9 mouse cellular contexts compared by ENCODE assay signal in the genomic region with DNA sequence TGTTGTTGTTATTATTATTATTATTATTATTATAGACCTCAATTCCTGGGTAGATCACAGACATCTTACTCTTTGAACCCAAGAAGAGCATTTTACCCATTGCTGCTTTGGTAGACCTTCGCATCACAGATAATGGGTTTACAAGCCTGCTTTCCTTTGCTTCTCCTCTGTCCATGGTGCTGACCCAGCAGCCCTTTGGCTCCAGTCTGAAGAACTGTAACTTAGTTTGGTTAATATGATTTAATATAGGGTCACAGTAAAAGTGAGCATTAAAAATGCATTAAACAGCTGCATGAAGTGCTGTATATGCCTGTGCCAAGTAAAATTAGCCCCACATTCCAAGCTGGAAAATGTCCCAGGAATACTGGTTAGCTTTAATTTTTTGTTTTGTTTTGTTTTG. TPM values are rescaled to one million over a fixed set of nuclear protein-coding genes. Genes with fewer than 3 reads are reported as not detected.
DNase-seq lines count a peak whose midpoint lies in the region; ATAC-seq and TF ChIP-seq lines count a peak whose summit lies in the region.
"Had no signal": no experiment of that assay in that cellular context is flagged by ENCODE, and none has a peak within 500 bp of the region (broad histone marks: within the 10 kb centered on the region; RNA-seq: fewer than 3 reads in every experiment).

No protein-coding gene starts in this region.

- no peaks in the 10 kb centered on the region for H3K36me3 ChIP-seq in intestine, embryonic 14.5 days (ENCODE audit: control insufficient read depth, insufficient read depth, low read length)
- no peaks in the 10 kb centered on the region for H3K36me3 ChIP-seq in intestine, embryonic 15.5 days
- H3K36me3 ChIP-seq in intestine, postnatal 0 days (ENCODE audit: control insufficient read depth, insufficient read depth), result no peaks in the 10 kb centered on the region
- H3K36me3 ChIP-seq: hindbrain, embryonic 15.5 days had no signal

- no peak overlapping the region for H3K4me3 ChIP-seq in intestine, embryonic 14.5 days (ENCODE audit: low read depth, low read length)
- no peak overlapping the region for H3K4me3 ChIP-seq in intestine, embryonic 15.5 days (replicated peaks)
- no peak overlapping the region for H3K4me3 ChIP-seq in intestine, postnatal 0 days (ENCODE audit: low read depth, low read length)
- H3K4me3 ChIP-seq: hindbrain, embryonic 15.5 days had no signal

- no peak for ATAC-seq in intestine, embryonic 14.5 days (replicated peaks; ENCODE audit: low FRiP score, low TSS enrichment, low read depth)
- ATAC-seq in intestine, embryonic 15.5 days, result no peak
- ATAC-seq in intestine, postnatal 0 days, result no peak

- WGBS in intestine, embryonic 14.5 days, result 20% methylated on average over 1 of the region's 1 CpGs
- WGBS in intestine, embryonic 15.5 days, result 6% methylated on average over 1 of the region's 1 CpGs
- 21% methylated on average over 1 of the region's 1 CpGs for WGBS in intestine, postnatal 0 days

- H3K27ac ChIP-seq in intestine, embryonic 14.5 days (ENCODE audit: low read depth), result no peak overlapping the region
- no peak overlapping the region for H3K27ac ChIP-seq in intestine, embryonic 15.5 days
- H3K27ac ChIP-seq in intestine, postnatal 0 days (ENCODE audit: low read depth, low read length), result no peak overlapping the region
- H3K27ac ChIP-seq: hindbrain, embryonic 15.5 days had no signal

- peaks cover 12% of the 10 kb centered on the region; the same call in 1 of the 2 replicates for H3K4me1 ChIP-seq in intestine, embryonic 14.5 days (replicated peaks; ENCODE audit: control insufficient read depth, insufficient read depth, low read length)
- H3K4me1 ChIP-seq in intestine, embryonic 15.5 days (replicated peaks), result peaks cover 5% of the 10 kb centered on the region; the same call in 1 of the 2 replicates
- H3K4me1 ChIP-seq in intestine, postnatal 0 days (replicated peaks; ENCODE audit: control insufficient read depth, insufficient read depth, low read length), result no peaks in the 10 kb centered on the region

- H3K27me3 ChIP-seq in intestine, embryonic 14.5 days (replicated peaks; ENCODE audit: control insufficient read depth, insufficient read depth, low read length), result no peaks in the 10 kb centered on the region
- H3K27me3 ChIP-seq in intestine, embryonic 15.5 days (replicated peaks), result no peaks in the 10 kb centered on the region
- peaks cover 13% of the 10 kb centered on the region; the same call in 1 of the 2 replicates for H3K27me3 ChIP-seq in intestine, postnatal 0 days (replicated peaks; ENCODE audit: control insufficient read depth, insufficient read depth, low read length)
- H3K27me3 ChIP-seq: hindbrain, embryonic 15.5 days had no signal

- no peak overlapping the region for H3K9ac ChIP-seq in intestine, embryonic 14.5 days (ENCODE audit: low read length)
- H3K9ac ChIP-seq in intestine, embryonic 15.5 days, result no peak overlapping the region
- no peak overlapping the region for H3K9ac ChIP-seq in intestine, postnatal 0 days (ENCODE audit: low read depth, low read length)
- H3K9ac ChIP-seq: hindbrain, embryonic 15.5 days had no signal

- no peak overlapping the region for H3K4me2 ChIP-seq in intestine, embryonic 14.5 days (ENCODE audit: low read length)
- no peak overlapping the region for H3K4me2 ChIP-seq in intestine, embryonic 15.5 days (replicated peaks)
- H3K4me2 ChIP-seq in intestine, postnatal 0 days (replicated peaks; ENCODE audit: low read depth), result no peak overlapping the region
- H3K4me2 ChIP-seq: hindbrain, embryonic 15.5 days had no signal

- peak; percentile 79 for DNase-seq in intestine, embryonic 14.5 days (ENCODE audit: low spot score)
- DNase-seq in ZHBTc4 (ENCODE audit: low read depth, low spot score), result peak; percentile 56
- DNase-seq in gastrocnemius, postnatal 4 days (ENCODE audit: low spot score in 2 of 2), result peak; percentile 27 to 65
- DNase-seq in ovary, postnatal 36 days (ENCODE audit: low spot score), result peak; percentile 52
- no peak for DNase-seq in layer of hippocampus, postnatal 10 days (ENCODE audit: low spot score in 2 of 2)
- no peak for DNase-seq in cerebellum, adult 11 months

- H3K9me3 ChIP-seq in intestine, embryonic 14.5 days (ENCODE audit: control insufficient read depth, low read length), result peaks cover 5% of the 10 kb centered on the region; the same call in 1 of the 2 replicates
- H3K9me3 ChIP-seq in intestine, embryonic 15.5 days, result no peaks in the 10 kb centered on the region
- no peaks in the 10 kb centered on the region for H3K9me3 ChIP-seq in intestine, postnatal 0 days (ENCODE audit: control insufficient read depth)
- H3K9me3 ChIP-seq: hindbrain, embryonic 15.5 days had no signal

- no peak for TF ChIP-seq CTCF in intestine, postnatal 0 days (IDR thresholded peaks at IDR 0.05; ENCODE audit: low read depth)

RNA-seq across cellular contexts. Expression of gene Zkscan2, which starts 3.1 kb away (rescaled TPM):
- 2.9 and 3.6 TPM in 2 replicates for polyA plus RNA-seq in intestine, embryonic 14.5 days (2014; fragmentation: Nextera tagmentation; extraction: Ambion mirVana)
- polyA plus RNA-seq in intestine, embryonic 15.5 days (2015; fragmentation: Nextera tagmentation; extraction: Ambion mirVana), result 1.8 and 2.1 TPM in 2 replicates
- 1 to 10 TPM; 1.2 to 1.3 TPM for total RNA-seq in gastrocnemius, postnatal 4 days (2021)
- total RNA-seq in layer of hippocampus, postnatal 10 days (2021), result 10 to 100 TPM; 23.6 to 27.7 TPM
- polyA plus RNA-seq in intestine, postnatal 0 days (2015; fragmentation: Nextera tagmentation; extraction: Ambion mirVana), result 0.31 and 0.38 TPM in 2 replicates

RNA-seq across cellular contexts. Expression of gene Aqp8, which starts 41.3 kb away (rescaled TPM):
- polyA plus RNA-seq in intestine, embryonic 14.5 days (2014; fragmentation: Nextera tagmentation; extraction: Ambion mirVana), result 1.1 TPM in 1 of 2 replicates, not detected in the other
- polyA plus RNA-seq in intestine, embryonic 15.5 days (2015; fragmentation: Nextera tagmentation; extraction: Ambion mirVana), result 12.4 and 28.8 TPM in 2 replicates
- total RNA-seq in gastrocnemius, postnatal 4 days (2021), result under 1 TPM in 1 of 2 experiments, not detected in 1; 0.18 TPM
- total RNA-seq in layer of hippocampus, postnatal 10 days (2021), result not detected
- 23.1 and 30.8 TPM in 2 replicates for polyA plus RNA-seq in intestine, postnatal 0 days (2015; fragmentation: Nextera tagmentation; extraction: Ambion mirVana)
- polyA plus RNA-seq: hindbrain, embryonic 15.5 days had no signal

Comparison
In these comparisons a context has a peak if more than half of its experiments do, and no peak if none do; other contexts are left out.
1. DNase-seq: peak in intestine, embryonic 14.5 days (single experiment), ZHBTc4 (single experiment), gastrocnemius, postnatal 4 days (2 of 2) and ovary, postnatal 36 days (single experiment); none in layer of hippocampus, postnatal 10 days (0 of 2) and cerebellum, adult 11 months (single experiment).